Mouse (Mus musculus): ENCODE results near the gene Rab3gap2.

Gene Rab3gap2

GRCm38 (mm10) chr1:185203909-185204661 lies at the start of gene Rab3gap2:
Gene Rab3gap2, plus strand, starts transcription at chr1:185204117.
- peak; percentile 98 for DNase-seq

GRCm38 (mm10) chr1:185173641-185174040 lies 30.3 kb upstream of the Rab3gap2 start:
- no peak for DNase-seq

- no peak for DNase-seq
Measured at GRCm38 (mm10) chr1:185177860-185178259, 26.1 kb upstream of the Rab3gap2 start.

- no peak for DNase-seq
Measured at GRCm38 (mm10) chr1:185183591-185184330, 20.2 kb upstream of the Rab3gap2 start.

GRCm38 (mm10) chr1:185185556-185185955 lies 18.4 kb upstream of the Rab3gap2 start:
- DNase-seq: peak; percentile 43

GRCm38 (mm10) chr1:185187135-185187785 lies 16.7 kb upstream of the Rab3gap2 start:
- peak; percentile 50 for DNase-seq

- DNase-seq: no peak
Measured at GRCm38 (mm10) chr1:185189901-185190300, 14.0 kb upstream of the Rab3gap2 start.

- DNase-seq: no peak
Measured at GRCm38 (mm10) chr1:185192087-185192486, 11.8 kb upstream of the Rab3gap2 start.

- DNase-seq: no peak
Measured at GRCm38 (mm10) chr1:185193509-185193908, 10.4 kb upstream of the Rab3gap2 start.

GRCm38 (mm10) chr1:185196323-185196722 lies 7.6 kb upstream of the Rab3gap2 start:
- no peak for DNase-seq

- peak; percentile 18 for DNase-seq
Measured at GRCm38 (mm10) chr1:185200571-185201395, 3.1 kb upstream of the Rab3gap2 start.

GRCm38 (mm10) chr1:185201994-185202393 lies 1.9 kb upstream of the Rab3gap2 start:
- no peak for DNase-seq

- peak; percentile 24 for DNase-seq
Measured at GRCm38 (mm10) chr1:185203196-185203908, 565 bp upstream of the Rab3gap2 start.

GRCm38 (mm10) chr1:185205090-185205489 lies 1.2 kb downstream of the Rab3gap2 start:
- DNase-seq: peak; percentile 37

GRCm38 (mm10) chr1:185207851-185208595 lies 4.1 kb downstream of the Rab3gap2 start:
- no peak for DNase-seq

- no peak for DNase-seq
Measured at GRCm38 (mm10) chr1:185208766-185209165, 4.8 kb downstream of the Rab3gap2 start.

GRCm38 (mm10) chr1:185209641-185210176 lies 5.8 kb downstream of the Rab3gap2 start:
- DNase-seq: no peak

GRCm38 (mm10) chr1:185216360-185216759 lies 12.4 kb downstream of the Rab3gap2 start:
- no peak for DNase-seq

- no peak for DNase-seq
Measured at GRCm38 (mm10) chr1:185216762-185217161, 12.8 kb downstream of the Rab3gap2 start.

GRCm38 (mm10) chr1:185217966-185218365 lies 14.0 kb downstream of the Rab3gap2 start:
- no peak for DNase-seq

- no peak for DNase-seq
Measured at GRCm38 (mm10) chr1:185226889-185227288, 23.0 kb downstream of the Rab3gap2 start.
